Mouse (Mus musculus) layer of hippocampus, postnatal 36 days (tissue): ENCODE measurements around the gene Gtf2f2. TPM values are rescaled to one million over a fixed set of nuclear protein-coding genes. Genes with fewer than 3 reads are reported as not detected.
"Not testable (repeated sequence)": the region's sequence is repeated elsewhere in the genome, so short reads cannot be mapped to it uniquely, and the experiment has no call there.

Experiments used
- DNase-seq, 2 experiments: peaks; one replicate each; pipeline ENCODE4 v3.0.0; 2022
- total RNA-seq, 2 experiments: library from RNA; stranded (reverse); gene quantifications; 2 replicates each; pipeline ENCODE4 v1.2.3; 2021

The Gtf2f2 gene
- total RNA-seq, 2 experiments from 2014 or later: 20.6 to 20.7 TPM

DNA sequence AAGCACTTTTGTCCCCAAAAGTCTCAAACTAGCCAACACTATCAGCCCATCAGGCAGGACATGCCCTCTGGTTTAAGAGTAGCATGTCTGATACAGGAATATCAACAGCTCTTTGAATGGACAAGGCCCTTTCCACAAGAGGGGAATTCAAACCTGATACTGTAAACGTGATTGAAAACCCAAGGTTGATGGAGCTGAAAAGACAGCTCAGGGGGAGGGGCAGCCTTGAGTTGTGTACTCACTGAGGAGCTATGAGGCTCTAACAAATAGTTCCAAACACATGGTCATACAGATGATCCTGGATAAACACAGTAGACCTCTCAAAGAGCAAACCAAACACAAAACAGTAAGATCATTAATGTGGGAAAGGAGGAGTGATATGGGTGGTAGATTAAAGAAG, 12.6 kb downstream of the Gtf2f2 start:
- DNase-seq: no peak

DNA sequence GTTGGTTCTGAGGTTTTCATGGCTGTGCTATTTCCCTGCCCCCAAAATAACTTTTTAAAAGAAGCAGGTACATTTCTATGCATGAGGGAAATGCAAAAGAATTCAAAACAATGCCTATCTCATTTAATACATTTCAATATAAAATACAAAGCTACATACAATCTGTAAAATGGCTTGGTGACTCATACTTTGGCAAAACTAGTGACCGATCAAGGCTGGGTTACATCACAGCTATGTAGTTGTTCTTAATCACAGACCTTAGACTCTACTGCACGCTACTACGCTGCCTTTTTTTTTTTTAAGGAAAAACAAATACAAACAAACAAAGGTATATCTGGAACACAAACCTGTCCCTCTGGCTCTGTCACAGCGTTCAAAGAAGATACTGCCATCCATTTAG, 18.3 kb downstream of the Gtf2f2 start:
- no peak for DNase-seq

DNA sequence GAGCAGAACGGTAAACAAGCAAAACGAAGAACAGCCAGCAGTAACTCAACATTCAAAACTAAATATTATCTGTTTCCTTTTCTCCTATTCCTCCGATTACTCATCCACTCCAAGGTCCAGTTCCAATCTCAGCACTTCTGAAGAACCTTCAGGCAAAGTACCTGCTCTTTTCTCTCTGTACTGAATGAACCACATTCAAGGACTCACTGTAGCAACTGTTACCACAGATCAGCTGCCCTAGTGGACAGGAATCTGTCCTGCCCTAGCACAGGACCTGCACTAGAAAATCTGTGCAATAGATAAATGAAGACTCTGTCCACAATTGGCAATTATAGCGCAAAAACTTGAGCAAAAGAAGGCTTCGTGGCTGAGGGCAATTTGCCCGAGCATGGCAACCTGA, 19.7 kb downstream of the Gtf2f2 start:
- no peak for DNase-seq

DNA sequence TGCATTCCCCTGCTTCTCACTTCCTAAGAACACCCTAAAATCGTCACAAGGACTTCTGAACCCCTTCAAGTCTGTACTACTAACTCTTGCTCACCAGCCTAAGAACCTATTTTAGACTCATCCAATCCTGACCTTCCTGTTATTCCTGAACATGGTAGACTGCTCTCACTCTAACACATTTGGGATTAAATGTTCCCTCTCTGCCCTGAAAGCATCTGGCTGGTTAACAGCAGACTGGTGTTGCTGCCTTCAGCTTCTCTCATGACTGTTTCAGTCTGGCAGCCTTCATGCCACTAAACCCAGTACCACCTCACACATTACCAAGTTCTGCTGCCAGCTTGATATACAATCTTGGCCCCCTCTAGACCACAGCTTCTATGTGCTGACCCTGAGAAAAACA, 21.5 kb downstream of the Gtf2f2 start:
- no peak for DNase-seq

DNA sequence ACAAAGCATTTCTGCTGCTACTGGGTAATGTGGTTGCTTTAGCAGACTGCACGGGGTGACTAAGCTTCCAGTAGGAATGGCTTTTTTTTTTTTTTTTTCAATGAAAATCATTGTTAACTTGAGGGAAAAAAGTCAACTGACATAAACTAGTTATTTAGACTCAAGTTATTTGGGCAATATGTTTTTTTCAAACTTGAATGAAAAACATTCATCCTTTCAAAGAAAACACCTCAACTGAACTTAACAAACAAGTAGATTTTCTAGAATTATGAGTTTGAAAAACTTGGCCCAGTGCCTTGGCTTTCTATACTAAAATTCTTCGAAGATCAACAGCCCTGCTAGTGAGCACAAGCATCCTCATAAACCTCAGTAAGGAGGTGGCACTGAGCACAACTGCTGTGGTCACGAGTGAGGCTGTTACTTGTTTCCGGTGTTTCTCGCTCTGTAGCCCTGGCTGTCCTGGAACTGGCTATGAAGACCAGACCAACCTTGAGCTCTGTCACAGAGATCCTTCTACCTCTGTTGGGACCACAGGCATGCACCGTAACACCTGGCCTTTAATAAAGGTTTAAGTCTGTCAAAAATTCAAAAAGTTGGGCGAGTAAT, 23.7 kb downstream of the Gtf2f2 start:
- no peak for DNase-seq

DNA sequence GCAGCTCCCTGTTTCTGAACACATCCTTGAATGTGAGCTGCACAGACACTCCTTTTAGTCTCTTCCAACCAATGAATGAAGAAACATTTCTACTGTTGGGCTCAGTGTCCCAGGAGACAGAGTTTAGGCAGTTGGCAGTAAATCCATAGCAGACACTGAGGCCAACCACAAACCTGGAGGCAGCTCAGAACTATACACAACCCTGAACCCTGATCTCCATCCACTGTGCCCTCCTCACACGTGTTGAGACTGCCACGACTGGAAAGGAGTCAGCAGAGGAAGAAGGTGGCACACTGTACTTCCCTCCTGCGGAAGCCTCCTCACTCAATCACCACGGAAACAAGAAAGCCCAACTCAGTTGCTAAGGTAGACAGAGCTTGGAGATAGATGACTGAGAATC, 25.6 kb downstream of the Gtf2f2 start:
- DNase-seq: peak in 1 of 2 experiments; percentile 25

DNA sequence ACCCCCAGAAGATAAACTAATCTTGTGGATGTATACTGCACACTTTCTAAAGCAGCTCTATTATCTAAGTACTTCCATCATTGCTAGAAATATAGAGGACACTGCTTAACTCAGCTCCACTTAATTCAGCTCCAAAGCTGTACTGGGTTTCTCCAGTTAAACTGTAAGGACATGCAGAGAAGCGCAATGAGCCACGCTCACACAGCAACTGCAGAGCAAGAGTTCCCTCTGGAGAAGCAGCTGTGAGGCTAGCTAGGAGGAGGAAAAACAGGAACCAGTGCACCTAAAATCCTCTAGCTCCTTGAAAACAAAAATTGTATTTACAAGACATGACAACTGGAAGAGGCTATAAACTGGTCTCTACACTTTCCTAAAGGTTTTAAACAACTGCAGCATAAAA, 26.8 kb downstream of the Gtf2f2 start:
- no peak for DNase-seq

DNA sequence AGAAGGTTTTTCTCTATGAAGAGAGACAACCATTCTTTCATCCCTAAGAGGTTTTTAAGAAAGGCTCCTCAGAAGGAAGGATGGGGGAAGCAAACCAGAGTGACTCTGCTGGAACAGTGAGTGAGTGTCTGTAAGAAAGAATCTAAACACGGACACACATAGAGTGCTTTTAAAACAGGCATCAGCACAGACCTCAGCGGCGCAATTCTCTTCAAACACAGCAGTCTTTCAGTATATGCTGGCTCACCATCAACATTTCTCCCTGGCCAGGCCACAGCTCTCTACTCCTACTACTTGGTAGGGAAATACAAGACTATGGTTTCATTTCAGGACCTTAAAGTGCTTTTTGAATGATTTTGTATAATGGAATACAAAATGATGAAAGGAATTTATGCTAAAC, 29.4 kb downstream of the Gtf2f2 start:
- no peak for DNase-seq

DNA sequence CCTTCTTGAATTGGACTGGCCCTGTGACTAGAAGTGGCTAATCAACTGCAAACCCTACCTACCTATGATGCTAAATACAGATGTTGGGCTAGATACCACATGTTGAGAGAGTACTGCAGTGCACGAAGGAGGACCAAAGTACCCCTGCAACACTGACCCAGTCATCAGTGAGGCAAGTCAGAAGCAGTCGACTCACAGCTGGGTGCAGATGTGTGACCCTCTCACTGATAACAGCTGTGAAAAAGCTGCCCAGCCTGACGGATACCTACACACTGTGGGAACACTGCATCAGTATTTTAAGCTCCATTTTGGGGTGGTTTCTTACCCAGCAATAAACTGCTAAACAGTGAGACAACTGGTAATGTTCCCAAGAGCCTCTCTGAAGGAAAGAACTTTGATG, 34.6 kb downstream of the Gtf2f2 start:
- no peak for DNase-seq

DNA sequence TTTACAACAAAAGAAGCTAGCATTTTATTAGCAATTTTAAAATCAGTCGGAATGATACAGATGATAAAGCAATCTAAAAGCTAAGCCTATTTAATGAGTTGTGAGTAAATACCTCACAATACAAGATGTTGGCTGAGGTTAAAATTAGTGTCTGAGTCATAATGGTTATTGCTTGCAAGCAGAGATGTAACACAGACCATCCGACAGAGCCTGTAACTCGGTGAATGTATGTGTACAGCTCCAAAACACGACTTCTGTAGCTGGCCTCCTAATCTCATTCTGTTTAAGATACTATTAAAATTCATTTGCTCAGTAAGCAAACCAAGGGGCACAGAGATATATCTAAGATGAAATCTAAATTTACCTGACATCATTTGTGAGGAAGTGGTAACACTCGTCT, 43.4 kb downstream of the Gtf2f2 start:
- DNase-seq: no peak

DNA sequence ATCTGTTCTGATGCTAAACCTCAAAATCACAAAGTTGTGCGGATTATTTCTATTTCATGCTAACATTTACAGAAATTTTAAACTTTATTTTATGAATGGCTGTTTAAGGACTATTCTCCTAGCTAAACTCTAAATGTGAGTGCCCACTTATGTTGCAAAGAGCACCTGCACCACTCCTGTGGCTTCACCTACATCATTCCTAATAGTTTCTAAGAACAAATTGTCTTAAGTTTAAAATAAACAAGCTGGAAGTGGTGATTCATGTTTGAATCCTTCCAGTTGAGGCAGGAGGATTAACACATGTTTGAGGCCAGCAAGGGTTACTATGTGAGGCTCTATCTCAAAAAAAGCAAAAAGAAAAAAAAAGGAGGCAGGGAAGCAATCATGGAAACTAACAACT, 46.2 kb downstream of the Gtf2f2 start:
- no peak for DNase-seq

DNA sequence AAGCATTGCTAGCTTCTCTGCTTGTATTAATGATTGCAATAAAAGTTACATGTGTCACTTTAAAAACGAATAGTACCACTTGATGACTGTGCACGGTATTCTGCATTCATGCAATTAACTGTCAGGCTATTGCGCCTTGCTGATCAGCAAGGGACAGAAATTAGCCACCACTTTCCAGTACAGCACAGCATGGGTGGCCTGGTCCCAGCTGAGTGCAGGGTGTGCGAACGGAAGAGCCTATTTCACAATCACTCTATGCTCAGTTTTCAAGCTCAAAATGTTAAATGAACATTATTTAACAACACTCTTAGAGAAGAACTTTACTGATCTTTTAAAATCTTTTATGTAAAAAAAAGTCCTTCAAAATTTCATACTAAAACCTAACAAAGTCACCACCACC, 46.7 kb downstream of the Gtf2f2 start:
- DNase-seq: no peak

DNA sequence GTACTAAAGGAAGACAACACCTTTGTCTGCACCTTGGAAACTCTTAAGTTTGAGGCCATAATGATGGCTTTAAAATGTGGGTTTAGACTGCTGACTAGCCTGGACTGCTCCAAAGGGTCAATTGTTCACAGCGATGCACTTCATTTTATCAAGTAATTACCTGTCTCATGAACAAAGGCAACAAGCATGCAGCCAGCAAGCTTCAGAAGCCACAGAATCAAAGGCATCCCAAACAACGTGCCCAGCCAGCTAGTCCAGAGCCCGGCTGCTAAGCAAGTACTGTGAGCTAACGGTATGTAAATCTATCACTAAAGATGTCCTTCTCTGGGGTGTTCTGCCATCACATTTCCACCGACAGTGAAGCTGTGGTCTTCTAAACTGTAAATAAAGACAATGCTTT, 47.5 kb downstream of the Gtf2f2 start:
- no peak for DNase-seq

DNA sequence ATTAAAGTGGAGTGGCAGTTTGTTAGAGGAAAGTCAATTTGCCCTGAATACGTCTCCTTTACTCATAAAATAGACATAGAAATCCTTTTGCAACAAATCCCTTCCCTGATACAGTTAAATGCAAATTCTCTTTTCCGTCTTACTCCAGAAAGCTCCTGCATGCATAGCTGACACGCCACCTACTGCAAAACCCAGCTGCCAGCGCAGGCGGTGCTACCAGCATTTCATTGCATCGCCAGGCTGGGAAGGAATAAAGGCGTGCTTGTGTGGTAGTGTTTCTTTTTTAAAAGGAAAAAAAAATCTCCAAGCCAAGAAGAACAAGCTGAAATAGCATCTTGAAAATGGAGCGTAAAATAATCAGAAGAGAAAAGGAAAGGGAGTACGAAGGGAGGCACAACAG, 48.4 kb downstream of the Gtf2f2 start:
- peak; percentile 79 to 81 for DNase-seq

DNA sequence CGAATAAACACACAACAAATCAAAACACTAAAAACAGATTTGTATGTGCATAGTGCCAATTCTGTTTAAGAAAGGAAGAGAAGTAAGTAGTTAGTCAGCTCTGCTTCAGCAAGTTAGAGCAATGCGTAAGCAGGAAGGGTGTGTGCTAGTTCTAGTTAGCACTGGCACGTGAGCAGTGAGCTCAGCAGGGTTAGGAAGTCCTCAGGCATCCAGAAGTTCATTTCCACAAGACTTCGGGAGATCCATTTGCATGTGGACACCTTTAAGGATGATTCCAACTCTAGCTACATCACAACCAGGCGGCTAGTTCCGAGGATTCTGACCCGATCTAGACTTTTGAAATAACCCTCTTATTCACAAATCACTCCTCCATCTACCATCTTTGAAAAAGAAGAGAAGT, 55.9 kb downstream of the Gtf2f2 start, which contains the start of gene Kctd4:
TSS of gene Kctd4 (plus strand) at position 244 of the 400 bp plus-strand sequence.
- DNase-seq: no peak

DNA sequence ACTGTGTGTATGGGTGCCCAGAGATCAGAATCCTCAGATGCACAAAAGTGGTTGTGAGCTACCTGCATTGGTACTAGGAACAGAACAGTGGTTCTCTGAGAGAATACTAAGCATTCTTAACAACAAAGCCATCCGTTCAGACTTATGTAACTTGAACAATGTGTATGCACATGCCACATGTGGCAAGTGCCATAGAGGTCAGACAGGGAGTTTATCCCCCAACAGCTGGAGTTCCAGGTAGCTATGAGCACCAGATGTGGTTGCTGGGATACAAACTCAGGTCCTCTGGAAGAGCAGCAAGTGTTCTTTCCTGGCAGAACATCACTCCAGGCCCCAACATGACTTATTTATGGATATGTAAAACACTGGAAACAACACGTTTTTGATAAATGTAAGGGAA, 57.7 kb downstream of the Gtf2f2 start:
- DNase-seq: no peak

DNA sequence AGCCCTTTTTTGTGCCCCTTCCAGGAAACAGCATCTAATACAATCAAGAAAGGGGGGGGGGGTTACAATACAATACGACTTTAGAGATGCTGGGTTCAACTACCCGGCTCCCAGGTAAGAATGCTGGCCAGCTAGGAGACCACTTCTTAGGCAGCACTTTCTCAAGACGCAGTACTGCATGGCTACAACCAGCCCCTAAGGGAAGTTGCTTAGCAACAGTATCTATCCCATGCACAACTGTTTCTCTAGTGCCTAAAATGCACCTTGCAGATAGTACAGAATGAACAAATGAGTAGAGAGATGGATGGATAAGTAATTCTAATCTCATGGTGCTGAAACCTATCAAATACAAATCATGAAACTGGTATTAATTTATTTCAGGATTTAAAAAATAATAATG, 63.0 kb downstream of the Gtf2f2 start:
- no peak for DNase-seq

DNA sequence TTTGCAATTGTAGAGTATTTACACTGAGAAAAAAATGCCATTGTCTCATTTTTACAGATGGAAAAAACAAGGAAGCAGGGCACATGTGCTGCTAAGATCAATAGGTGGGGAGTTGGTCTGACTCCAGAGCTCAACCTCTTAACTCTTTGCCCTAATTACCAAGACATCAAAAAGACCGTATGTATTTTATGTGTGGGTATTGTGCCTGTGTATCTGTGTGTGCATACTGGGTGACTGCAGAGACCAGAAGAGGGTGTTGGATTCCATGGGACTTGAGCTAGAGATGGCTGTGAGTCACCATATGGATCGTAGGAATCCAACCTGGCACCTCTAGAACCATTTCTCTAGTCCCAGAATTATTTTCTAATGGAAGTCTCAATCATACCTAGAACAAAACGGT, 68.3 kb downstream of the Gtf2f2 start:
- no peak for DNase-seq

DNA sequence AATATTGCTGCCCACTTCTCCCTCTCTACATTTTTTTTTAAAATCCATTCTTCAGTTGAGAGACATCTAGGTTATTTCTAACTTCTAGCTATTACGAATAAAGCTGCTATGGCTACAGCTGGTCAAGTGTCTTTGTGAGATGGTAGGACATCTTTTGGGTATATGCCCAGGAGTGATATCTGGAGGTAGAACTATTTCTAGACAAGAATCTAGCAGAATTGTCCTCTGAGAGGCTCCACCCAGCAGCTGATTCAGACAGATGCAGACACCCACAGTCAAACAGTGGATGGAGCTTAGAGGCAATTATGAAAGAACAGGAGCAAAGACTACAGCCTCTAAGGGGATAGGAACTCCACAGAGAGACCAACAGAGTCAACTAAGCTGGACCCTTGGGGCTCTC, 69.2 kb downstream of the Gtf2f2 start:
- no peak for DNase-seq

DNA sequence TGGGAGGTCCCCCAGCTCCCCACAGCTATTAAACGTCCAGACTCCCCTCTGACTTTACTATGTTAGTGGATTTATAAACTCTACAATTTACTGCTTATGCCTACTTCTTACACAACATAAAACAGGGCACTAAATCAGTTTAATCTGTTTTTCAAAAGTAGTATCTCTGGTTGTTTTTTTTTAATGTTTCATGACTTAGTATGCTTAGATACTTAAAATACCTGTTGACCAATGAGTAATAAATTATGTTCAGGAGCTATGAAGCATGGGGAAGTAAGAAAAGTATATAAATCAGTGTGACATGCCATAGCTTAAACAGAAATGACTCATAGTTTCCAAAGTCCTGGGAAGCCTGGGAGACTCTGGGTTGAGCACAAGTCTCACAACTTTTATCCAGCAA, 73.0 kb downstream of the Gtf2f2 start:
- DNase-seq: no peak

DNA sequence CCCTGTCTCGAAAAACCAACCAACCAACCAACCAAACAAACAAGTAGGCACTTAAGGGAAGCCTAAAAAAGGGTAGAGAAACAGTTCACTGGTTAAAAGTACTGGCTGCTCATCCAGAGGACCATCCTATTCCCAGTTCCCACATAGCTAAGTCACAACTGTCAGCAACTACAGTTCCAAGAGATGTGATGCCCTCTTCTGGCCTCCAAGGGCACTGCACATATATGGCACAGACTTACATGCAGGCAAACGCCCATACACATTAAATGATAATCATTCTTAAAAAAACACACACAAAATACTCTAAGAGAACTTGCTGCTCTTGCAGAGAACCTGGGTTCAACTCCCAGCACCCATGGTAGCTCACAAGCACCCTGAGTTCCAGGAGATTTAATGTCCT, 76.3 kb downstream of the Gtf2f2 start:
- no peak for DNase-seq

DNA sequence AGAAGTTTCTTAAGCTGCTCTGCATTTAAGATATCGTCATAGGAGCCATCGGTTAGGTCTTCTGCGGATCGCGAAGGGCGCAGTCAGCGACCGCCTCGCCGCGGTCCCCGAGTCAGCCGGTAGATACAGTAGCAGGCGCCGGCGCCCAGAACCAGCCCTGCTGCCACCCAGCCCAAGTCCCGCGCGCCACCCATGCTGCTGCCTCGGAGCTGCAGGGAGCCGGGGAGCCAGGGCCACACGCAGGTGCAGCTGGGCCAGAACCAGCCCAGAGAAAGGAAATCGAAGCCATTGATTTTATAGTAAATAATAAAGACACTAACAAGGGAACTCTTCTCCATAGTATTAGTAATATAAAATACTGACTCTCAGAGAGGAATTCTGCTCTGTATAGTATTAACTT, 79.4 kb downstream of the Gtf2f2 start:
- no peak for DNase-seq

DNA sequence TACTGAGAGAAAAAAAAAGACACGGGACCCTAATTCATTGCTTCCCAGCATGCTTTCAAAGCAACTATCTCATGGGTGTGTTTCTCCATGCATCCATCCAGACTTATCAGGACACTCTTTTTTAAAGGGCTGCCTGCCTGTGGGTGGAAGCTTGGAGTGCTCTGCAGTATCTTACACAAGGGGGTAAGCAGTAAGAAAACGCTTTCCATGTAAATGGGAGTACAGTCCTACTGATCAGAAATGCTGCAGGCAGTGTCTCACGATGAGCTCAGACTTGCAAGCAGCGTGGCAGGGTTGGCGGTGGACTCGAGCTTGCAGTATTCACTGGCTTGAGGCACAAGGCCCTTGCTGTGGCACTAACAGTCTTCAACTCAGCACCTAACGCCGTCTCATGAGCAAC, 81.0 kb downstream of the Gtf2f2 start:
- DNase-seq: not testable (repeated sequence)

DNA sequence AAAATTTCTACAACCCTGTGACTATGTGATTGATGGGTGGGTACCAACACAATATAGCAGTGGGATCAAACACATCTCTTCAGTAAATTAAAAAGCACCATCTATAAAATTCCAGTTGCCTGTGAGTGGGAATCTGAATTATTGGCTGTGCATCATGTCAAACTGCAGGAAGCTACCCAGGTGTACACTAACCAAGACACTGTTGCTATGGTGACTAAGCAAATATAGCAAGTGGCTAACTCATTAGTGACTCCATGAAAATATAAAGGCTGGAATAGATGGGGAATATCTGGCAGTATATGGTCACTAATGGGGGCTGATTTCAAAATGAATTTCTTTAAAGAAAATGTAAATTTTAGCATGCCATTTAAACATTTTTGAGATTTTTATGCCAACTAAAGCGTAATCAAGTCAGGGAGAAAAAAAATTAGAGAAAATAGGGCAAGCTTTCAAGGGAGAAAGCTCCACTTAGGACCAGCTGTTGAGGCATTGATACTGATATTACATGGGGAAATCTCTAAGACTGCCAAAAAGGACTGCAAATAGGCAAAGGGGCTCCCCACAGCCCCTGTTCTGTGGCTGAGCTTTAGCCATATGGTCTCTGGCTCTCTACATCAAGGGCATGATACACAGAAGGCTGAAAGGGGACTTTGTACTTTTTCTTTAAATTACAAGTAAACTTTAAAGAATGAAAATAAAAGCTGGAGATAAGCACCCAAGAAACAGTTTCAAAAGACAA, 87.2 kb downstream of the Gtf2f2 start:
- no peak for DNase-seq

DNA sequence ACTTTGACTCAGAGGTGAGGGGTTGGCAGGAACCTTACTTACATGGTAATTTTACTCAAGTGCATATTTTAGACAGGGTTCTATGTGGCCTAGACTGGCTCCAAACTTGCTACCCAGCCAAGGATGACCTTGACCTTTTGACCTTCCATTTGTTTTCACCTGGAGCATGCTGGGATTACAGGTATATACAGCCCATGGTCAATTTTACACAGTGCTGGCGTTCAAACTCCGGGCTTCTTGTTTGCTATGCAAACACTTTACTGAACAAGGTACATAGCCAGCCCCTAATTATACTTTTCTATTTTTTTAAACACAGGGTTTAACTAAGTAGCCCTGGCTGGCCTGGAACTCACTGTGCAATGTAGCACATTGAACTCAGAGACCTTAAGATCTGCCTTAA, 98.0 kb downstream of the Gtf2f2 start:
- DNase-seq: no peak
